Mouse (Mus musculus) kidney, adult 9 months (tissue): ENCODE results near the gene Ntf5.
"Not testable (repeated sequence)": the region's sequence is repeated elsewhere in the genome, so short reads cannot be mapped to it uniquely, and the experiment has no call there.

Source experiments
- DNase-seq: peaks from one replicate; pipeline ENCODE4 v3.0.0; 2022

Ntf5 gene

DNA sequence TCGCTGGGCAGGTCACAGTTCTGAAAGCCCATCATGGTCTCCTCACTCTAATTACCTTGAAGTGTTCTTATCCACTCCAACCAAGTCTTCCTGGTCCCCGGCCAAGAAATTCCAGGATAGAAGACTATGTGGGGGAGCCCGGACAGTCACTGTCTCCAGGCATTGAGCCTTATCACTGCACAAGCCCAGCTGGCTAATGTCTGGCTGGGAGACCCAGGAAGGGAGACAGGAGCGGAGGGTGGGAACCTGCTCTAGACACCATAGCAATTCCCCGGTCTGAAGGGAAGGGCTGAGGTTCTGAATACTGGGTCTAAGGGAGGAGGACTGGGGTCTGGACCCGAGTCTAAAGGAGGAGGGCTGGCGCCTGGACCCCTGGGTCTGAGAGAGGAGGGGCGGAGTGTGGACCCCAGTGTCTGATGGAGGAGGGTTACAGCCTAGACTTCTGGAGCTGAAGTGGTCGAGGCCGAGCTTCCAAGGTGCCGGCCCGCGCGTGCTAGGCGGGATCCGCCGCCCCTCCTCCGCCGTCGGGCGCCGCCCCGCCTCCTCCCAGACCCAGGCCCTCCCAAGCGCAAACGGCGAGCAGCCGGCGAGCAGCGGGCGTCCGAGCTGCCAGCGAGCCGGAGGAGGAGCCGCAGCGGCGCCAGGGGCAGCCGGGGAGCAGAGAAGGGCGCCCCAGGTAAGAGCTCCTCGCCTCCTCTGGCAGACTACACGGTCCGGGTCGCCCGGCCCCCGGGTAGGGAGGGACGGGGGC, at the start of gene Ntf5:
Ntf5 (plus strand) TSS at position 583 of the 751 bp plus-strand sequence.
- no peak for DNase-seq

DNA sequence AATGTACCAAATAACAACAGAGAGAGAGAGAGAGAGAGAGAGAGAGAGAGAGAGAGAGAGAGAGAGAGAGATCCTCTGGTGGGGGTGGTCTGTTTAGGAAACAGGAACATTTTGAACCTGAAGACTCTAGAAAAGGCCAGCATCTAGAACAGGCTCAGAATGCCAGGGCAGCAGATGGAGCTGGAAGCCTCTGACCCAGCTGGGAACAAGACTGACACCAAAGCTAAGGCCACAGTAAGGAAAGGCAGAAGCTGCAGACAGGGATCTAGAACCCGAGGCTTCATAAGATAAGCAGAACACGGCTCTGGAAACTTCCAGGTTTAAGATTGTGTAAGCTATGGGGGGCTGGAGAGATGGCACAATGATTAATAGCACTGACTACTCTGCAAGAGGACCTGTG, 49.5 kb upstream of the Ntf5 start:
- DNase-seq: no peak

DNA sequence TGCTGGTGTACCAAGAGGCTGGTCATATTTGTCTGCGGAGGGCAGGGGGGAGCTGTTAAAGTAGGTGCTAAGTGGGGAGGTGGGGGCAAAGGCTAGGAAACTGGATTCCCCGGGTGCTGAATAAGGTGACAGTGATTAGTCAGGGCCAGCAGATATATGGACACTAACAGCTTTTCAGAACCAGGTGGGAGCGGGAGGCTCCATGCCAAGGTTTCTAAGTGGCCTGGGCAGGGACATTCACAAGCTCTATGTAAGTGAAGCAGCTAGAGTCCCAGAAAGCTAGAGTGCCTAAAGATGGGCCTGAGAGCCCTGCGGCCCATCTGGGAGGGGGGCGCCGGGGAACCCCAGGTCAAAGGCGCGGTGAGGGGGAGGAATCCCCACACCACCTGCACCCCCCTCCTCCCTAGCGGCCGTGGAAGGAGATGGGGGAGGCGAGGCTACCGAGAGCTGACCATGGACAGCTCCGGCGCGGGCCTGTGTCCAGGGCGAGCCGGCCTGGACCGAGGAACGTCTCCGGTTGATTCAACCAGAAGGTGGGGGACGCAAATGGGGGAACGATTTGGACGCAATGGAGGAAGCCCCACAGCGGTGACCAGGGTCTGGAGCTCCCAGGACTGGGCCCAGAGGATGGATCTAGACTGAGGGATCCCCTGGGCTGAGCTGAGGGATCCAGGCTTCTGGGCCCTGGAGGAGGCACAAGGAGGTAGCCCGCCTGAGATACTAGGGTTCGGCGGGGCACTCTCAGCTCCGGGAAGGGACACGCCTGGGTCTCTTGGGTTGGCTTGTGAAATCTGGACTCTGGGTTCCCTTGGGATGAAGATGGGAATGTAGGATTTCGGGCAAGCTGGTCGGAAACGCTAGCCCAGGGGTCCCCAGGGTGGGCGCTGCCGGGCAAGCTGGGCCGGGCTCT, 47.5 kb upstream of the Ntf5 start:
- no peak for DNase-seq

DNA sequence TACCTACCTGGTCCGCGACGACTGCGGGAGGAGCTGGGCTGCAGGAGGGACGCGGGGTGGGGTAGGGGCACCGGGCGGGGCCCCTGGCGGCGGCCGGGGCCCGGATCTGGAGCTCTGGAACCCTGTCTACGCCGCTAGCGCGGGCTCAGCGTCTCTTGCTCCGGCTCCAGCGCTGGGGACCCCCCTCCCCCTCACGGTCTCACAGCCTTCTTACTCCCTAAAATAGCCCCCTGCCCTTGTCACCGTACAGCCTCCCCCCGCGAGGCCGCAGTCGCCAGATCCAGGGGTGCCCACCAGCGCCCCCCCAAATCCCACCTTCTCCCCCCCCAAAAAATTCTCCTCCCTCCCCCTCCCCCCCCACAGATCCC, 46.9 kb upstream of the Ntf5 start, which contains the start of gene Ppfia3:
Ppfia3 (minus strand) TSS at position 368 of the 368 bp plus-strand sequence.
- DNase-seq: no peak

DNA sequence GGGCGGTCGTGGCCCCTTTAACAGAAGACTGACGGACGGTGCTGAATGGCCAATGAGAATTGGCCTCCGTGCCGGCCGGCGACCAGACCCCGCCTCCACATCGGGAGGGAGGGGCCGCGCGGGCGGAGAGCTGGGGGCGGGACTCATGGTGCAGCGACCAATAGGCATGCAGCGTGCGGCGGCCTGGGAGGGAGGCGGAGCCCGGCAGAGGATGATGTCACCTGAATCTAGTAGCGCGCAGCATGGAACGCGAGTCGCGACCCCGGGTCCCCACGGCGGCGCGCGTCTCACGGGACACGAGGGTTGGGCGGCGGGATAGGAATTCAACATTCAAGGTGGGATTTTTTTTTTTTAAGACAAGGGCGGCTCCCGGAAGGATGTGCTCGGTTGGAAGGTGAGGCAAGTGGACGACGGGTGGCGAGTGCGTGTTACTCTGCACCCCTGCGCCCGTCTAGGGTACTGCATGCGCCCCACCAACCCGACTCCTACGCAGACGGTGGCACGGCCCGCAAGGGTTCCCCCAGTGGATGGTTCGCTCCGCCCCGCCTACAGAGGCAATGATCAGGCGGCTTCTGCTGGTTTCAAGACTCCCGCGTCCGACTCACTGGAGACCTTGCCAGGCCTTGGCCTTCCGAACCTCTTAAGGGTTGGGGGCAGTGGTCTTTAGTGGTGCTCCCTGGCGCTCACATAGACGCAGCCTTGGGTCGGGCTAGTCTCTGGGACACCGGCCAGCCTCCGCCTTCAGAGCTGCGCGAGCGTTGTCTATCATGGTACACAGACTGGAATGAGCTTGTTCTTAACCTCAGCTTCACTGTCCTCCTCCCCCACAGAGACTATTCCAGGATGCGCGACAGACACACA, 46.2 kb upstream of the Ntf5 start:
- peak; percentile 97 for DNase-seq

DNA sequence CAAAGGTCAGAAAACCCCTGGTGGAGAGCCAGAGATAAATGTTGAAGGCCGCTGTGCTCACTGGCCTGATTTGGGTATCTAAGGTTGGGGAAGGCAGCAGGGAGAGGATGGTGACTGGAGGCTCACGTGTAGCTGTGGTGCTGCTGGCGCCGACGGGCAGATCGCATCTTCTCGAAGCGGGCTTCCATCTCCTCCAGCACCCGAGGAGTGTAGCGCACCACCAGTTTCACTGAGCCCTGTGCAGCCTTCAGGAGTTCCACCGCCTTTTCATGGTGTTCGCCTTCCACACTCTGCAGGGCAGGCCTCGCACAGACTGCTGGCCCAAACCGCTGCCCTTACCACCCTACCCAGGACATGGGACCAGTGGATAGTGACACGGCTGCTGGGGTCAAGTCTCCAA, 45.3 kb upstream of the Ntf5 start:
- no peak for DNase-seq

DNA sequence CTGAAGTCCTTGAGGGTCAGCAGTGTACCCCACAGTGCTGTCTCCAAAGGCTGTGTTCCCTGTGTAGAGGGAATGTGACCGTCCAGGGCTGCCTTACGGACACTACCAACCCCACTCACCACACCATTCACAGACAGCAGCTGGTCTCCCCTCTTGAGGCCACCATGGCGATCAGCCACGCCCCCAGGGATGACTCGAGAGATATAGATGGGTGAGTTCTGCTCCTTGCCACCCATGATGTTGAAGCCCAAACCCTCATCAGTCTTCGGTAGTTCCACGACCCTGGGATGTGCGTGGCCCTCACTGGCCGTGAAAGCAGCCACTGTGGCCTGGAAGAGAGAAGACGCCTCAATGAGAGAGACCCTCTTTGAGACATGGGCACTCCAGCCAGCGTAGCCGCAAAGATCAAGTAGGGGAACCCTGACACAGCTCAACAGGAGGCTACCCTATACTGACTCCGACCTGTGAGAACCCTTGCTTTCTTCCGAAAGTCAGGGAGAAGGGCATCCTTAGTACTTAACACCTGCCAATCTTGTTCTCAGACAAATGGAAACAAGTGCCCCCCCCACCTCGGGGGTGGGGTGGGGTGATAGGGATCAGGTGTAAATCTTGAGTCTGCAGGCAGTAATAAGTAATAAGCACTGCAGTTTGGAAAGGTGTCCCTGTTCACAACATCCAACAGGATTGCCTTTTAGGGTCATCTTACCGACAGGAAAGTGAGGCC, 44.3 kb upstream of the Ntf5 start:
- no peak for DNase-seq

DNA sequence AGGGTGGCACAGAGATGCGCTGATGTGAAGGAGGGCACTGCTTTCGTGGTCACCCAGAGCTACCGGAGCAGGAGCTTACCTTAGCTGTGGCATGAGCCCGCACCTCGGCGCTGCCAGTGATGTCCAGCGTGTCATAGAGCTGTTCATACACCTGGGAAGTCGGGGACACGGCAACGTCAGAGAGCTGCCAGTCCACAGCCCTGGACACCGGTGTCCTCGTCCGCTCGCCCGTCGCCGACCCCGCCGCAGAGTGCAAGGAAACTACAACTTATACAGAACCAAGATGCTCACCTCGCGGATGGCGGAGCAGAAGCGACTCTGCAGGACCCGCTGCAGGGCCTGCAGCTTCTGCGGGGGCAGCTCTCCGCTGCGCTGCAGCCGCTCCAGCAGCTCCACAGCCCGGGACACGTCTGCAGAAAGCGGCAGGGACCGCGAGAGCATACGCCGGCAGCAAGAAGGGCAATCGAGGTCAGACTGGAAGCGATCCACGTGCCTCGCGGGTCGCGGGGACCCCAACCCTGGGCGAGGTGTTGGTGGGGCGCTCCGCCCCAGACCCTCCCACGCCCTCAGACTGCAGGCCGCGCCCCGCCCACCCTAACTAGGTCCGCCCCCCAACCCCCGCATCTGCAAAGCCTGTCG, 43.5 kb upstream of the Ntf5 start:
- DNase-seq: no peak

DNA sequence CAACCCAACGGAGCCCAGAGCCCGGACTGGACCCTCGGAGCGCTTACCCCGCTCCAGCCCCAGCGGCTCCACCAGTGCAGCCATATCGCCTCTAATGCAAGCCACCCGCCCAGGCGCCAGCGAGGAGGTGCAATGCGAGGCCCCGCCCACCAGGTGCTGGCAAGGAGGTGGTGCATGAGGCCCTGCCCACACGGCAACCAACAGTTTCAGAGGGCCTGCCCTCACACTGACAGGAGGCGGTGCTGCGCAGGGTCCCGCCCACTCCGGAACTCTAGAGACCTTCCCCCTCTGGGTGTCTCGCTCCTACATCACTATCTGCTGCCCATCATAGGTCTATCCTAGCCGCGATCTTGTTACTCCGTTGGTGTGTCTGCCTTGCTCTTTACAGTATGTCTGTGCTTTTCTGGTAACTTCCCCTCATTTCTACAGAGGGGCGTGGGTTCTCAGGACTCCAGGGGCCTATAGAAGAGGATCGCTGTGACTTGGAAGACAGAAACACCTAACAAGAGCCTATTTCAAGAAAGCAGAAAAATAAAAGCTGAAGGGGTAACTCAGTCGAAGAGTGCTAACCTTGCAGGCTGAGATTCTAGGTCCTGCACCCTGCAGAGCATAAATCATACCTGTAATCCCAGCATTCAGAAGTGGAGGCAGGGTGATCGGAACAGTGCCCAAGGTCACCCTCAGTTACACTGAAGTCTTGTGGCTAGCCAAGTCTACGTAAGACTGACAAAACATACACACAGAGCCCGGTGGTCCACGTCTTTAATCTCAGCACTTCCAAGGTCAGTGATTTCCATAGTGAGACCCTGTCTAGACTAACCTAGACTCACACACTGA, 42.8 kb upstream of the Ntf5 start, which contains the start of gene Lin7b:
Lin7b (minus strand) TSS at position 109 of the 837 bp plus-strand sequence.
- DNase-seq: peak; percentile 92

DNA sequence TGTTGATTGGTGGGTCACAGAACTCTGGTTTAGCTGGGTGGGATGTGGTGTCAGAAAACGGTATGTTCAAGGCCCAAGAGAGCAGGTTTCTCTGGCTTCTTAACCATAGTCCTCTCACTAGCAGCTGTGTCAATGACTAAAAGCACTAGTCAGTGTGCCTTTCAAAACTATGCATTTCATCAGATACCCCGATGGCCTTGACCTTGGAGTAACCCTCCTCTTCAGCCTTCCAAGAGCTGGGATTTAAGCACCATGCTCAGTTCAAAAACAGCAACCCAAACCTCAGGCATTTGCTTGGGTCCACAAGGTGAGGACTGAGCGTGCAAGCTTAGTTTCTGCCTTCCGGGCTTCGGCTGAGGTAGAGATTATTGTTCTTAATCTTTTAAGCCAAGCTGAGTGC, 41.1 kb upstream of the Ntf5 start:
- no peak for DNase-seq

DNA sequence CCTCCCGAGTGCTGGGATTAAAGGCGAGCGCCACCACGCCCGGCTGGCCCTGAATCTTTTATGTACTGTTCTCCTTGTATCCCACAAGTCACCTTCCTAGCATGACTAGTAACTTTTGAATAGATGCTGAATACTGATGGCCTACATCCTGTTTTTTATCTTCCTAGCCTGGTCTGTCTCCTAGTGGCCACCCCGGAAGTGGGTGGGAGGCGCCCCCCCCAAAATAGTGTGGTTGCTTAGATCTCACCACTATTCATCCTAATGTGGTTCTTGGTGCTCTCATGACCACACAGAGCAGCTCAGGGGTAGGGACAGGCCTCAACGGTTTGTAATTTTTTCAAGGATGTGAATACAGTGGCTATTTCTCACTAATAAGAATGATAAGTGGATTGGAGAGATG, 38.9 kb upstream of the Ntf5 start:
- DNase-seq: no peak

DNA sequence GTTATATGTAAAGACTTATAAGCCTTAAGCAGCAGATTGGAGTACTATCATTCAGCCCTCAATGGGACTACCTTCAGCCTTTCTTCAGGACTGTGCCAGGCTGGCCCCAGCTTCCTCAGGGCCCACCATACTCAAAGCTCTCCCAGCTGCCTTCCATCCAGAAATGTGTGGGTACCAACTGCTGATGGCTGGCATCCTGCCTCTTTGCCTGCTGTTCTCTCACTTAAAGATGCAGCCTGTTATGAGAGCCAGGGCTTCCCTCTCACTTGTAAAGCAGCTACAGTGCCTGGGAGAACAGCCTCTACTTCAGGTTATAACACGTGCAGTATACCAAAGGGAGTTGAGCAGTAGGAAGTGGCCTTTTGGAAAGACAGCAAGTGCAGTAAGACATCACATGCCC, 37.4 kb upstream of the Ntf5 start:
- no peak for DNase-seq

DNA sequence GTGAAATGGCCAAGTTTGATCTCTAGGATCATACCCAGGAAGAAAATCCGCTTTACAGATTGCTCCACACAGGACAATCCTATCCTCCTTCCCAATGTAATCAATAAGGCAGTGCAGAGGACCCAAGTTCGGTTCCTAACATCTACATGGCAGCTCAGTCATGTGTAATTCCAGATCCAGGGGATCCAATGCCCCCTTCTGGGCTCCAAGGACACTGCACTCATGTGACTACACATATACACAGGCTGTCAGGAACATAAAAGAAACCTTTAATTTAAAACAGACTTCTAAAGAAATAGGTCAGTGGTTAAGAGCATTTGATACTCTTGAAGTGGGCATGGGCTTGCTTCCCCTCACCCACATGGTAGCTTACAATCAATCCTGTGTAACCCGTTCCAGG, 27.4 kb upstream of the Ntf5 start:
- DNase-seq: no peak

DNA sequence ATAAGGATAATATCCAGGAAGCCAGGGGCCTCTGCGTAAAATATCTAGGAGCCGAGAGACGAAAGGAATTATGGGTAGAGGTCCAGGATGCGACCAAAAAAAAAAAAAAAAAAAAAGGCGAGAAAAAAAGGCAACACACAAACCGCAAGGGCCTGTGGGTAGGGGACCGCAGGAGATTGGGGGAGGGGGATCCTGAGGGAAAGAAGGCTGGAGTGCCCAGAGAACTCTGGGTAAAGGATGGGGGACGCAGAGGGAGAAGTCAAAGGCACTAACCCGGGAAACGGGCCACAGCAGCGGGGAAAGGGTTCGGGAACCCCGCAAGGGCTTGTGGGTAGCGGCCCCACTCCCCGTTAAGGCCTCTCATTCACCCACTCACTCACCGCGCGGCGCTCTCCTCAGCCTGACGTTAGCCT, 18.4 kb upstream of the Ntf5 start:
- no peak for DNase-seq

DNA sequence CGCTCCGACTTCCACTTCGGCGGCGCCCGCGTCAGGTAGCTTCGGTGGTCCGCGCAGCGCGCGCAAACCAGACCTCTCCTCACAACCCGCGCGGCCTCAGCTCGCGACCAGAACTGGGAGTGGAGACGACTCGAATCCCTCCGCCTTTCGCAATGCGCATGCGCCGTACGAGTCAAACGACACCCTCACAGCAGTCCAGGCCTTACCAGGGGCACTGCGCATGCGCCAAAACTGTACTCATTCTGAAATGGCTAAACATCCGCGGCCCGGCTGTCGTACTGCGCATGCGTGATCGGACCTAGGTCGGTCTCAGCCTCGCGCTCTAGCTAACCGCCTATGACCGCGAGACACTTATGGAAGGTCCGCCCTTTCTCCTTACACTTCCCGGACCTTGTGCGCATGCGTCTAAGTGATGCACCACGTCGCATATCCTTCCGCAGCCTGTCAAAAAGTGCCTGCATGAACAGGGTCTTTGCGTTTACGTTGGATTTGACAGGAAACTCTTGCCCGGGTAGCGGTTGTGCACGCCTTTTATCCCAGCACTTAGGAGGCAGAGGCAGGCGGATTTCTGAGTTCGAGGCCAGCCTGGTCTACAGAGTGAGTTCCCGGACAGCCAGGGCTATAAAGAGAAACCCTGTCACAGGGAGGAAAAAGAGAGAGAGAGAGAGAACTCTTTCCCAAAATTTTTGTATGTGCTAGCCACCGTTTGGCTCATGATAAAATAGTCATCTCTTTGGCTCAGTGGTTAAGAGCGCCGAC, 17.7 kb upstream of the Ntf5 start, which contains the start of gene Snrnp70:
Snrnp70 (minus strand) TSS at position 165 of the 759 bp plus-strand sequence.
- peak; percentile 100 for DNase-seq

DNA sequence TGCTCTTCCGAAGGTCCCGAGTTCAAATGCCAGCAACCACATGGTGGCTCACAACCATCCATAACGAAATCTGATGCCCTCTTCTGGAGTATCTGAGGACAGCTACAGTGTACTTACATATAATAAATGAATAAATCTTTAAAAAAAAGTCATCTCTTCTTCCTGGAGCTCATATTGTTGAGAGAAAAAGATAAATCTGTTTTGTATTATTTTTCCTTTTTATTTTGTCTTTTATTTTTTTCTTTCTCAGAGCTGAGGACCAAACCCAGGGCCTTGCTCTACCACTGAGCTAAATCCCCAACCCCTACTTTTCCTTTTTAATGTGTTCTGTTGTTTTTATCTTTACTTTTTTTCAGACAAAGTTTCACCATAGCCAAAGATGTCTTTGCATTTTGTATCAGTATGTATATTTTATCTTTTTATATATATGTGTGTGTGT, 17.1 kb upstream of the Ntf5 start:
- DNase-seq: not testable (repeated sequence)

DNA sequence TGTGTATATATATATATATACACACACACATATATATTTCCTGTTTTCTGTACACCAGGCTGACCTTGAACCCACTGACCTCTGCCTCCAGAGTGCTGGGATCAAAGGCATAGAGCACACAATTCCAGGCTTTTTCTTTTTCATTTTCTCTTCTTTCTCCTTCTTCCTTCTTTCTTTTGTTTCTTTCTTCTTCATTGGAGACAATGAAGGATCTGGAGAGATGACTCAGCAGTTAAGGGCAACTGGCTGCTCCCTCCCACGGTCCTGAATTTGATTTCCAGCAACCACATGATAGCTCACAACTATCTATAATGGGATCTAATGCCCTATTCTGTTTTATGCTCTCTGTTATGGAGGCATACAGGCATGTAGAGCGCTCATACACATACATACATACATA, 16.7 kb upstream of the Ntf5 start:
- DNase-seq: no peak

DNA sequence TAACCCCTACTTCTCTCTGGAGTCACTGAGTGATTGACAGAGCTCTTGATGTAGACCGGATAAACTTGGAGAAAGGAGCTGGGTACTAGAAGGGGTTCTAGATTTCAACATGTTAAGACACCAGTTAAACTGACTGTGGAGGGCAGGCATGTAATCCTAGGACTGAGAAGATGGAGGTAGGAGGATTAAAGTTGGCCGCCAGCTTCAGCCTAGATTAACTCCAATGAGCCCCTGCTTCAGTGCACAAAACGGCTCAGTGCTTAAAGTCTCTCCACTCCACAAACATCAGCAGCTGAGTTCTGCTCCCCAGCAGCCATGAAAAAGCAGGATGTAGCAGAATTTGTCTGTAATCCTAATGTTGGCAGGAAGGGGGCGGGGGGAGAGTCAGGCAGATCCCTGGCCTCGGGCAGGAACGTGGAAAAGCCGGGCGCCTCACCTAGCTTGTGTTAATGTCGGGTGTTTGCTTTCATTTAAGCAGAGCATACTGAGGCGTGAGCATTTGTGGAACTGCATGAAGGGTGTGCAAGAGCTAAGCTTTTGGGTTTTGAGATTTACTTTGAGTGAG, 11.9 kb upstream of the Ntf5 start:
- DNase-seq: no peak

DNA sequence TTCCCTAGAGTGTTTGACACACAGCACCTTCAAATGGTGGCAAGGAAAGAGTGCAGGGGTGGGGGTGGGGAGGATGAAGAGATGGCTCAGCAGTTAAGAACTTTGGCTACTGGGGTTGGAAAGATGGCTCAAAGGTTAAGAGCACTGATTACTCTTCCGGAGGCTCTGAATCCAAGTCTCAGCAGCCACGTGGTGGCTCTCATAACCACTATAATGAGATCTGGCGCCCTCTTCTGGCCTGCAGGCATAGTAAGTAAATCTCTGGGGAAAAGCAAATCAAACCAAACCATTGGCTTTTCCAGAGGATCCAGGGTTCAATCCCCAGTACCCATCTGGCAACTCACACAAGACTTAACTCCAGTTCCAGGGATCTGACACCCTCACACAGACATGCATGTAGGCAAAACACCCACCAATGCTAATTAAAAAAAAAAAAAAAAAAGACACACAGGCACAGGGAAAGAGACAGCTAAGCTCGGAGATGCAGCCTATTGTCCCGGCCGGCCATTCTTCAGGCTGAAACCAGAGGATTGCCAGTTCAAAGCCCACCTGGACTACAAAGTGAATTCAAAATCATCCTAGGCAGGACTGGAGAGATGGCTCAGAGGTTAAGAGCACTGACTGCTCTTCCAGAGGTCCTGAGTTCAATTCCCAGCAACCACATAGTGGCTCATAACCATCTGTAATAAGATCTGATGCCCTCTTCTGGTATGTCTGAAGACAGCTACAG, 9.8 kb upstream of the Ntf5 start:
- DNase-seq: peak; percentile 86
